Mouse (Mus musculus): ENCODE data around the gene Nol9.

DNA sequence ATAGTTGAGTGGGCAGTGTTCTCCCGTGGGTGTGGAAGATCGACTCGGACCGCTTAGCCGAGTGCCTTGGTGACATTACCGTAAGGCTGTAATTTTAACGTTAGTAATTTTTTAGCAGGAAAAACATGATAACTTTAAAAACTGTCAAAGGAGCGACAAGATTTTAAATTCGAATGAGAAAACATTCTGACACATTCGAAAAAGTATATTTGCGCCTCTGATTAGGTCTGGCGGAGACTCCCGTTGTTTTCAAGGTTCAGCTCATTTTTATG is 42.2 kb upstream of the Nol9 start:
- TF ChIP-seq CTCF (IDR thresholded peaks at IDR 0.05; ENCODE audit: insufficient read depth, low read length), result no peak
- no peak for TF ChIP-seq POLR2A (IDR thresholded peaks at IDR 0.05; ENCODE audit: borderline replicate concordance, extremely low read depth, low read depth, low read length)
